Mouse (Mus musculus): Measurements from ENCODE around the gene Stk16.

GRCm38 (mm10) chr1:75212542-75212941, 1.9 kb downstream of the Stk16 start:
- TF ChIP-seq GATA1 (IDR thresholded peaks at IDR 0.05; ENCODE audit: low read length) = no peak
- TF ChIP-seq TAL1 (IDR thresholded peaks at IDR 0.05; ENCODE audit: low read length) = no peak
